Mouse (Mus musculus) thymus, postnatal 4 days (tissue): Measurements from ENCODE around the gene Ltc4s.

Experiments used
- DNase-seq: peaks from one replicate; pipeline ENCODE4 v3.0.0; 2021

Ltc4s gene

GRCm38 (mm10) chr11:50238324-50238723 is at the start of gene Ltc4s:
Gene Ltc4s, minus strand, starts transcription at chr11:50238616.
- no peak for DNase-seq

- no peak for DNase-seq
Measured at GRCm38 (mm10) chr11:50286428-50286827, 48.0 kb upstream of the Ltc4s start.

- no peak for DNase-seq
Measured at GRCm38 (mm10) chr11:50285696-50286095, 47.3 kb upstream of the Ltc4s start.

- no peak for DNase-seq
Measured at GRCm38 (mm10) chr11:50285263-50285662, 46.8 kb upstream of the Ltc4s start.

GRCm38 (mm10) chr11:50280053-50280452 is 41.6 kb upstream of the Ltc4s start:
- DNase-seq = no peak

GRCm38 (mm10) chr11:50279005-50279404 is 40.6 kb upstream of the Ltc4s start:
- no peak for DNase-seq

GRCm38 (mm10) chr11:50277706-50278105 is 39.3 kb upstream of the Ltc4s start:
- DNase-seq = no peak

- DNase-seq = no peak
Measured at GRCm38 (mm10) chr11:50277025-50277424, 38.6 kb upstream of the Ltc4s start.

- no peak for DNase-seq
Measured at GRCm38 (mm10) chr11:50275568-50276151, 37.2 kb upstream of the Ltc4s start.

GRCm38 (mm10) chr11:50275077-50275476 is 36.7 kb upstream of the Ltc4s start:
- no peak for DNase-seq

- no peak for DNase-seq
Measured at GRCm38 (mm10) chr11:50272819-50273218, 34.4 kb upstream of the Ltc4s start.

GRCm38 (mm10) chr11:50269885-50270284 is 31.5 kb upstream of the Ltc4s start:
- no peak for DNase-seq

GRCm38 (mm10) chr11:50269163-50269562 is 30.7 kb upstream of the Ltc4s start:
- peak; percentile 66 for DNase-seq

- no peak for DNase-seq
Measured at GRCm38 (mm10) chr11:50266997-50267396, 28.6 kb upstream of the Ltc4s start.

GRCm38 (mm10) chr11:50265931-50266330 is 27.5 kb upstream of the Ltc4s start:
- no peak for DNase-seq

- DNase-seq = no peak
Measured at GRCm38 (mm10) chr11:50263198-50263597, 24.8 kb upstream of the Ltc4s start.

- DNase-seq = no peak
Measured at GRCm38 (mm10) chr11:50262020-50262419, 23.6 kb upstream of the Ltc4s start.

- DNase-seq = no peak
Measured at GRCm38 (mm10) chr11:50258310-50258709, 19.9 kb upstream of the Ltc4s start.

- no peak for DNase-seq
Measured at GRCm38 (mm10) chr11:50256615-50257014, 18.2 kb upstream of the Ltc4s start.

- DNase-seq = no peak
Measured at GRCm38 (mm10) chr11:50254010-50254580, 15.7 kb upstream of the Ltc4s start.

- no peak for DNase-seq
Measured at GRCm38 (mm10) chr11:50253393-50253792, 15.0 kb upstream of the Ltc4s start.

- no peak for DNase-seq
Measured at GRCm38 (mm10) chr11:50252684-50253265, 14.4 kb upstream of the Ltc4s start.

GRCm38 (mm10) chr11:50252166-50252565 is 13.8 kb upstream of the Ltc4s start:
- DNase-seq = no peak

GRCm38 (mm10) chr11:50248473-50249171 is 10.2 kb upstream of the Ltc4s start:
- no peak for DNase-seq
